Mouse (Mus musculus): ENCODE data around the gene Olfr484.

- no peak for TF ChIP-seq CTCF (IDR thresholded peaks at IDR 0.05; ENCODE audit: low read depth, low read length)
- no peak for TF ChIP-seq POLR2A (IDR thresholded peaks at IDR 0.05; ENCODE audit: insufficient read depth, low read length)
- TF ChIP-seq EP300 (IDR thresholded peaks at IDR 0.05; ENCODE audit: insufficient read depth, low read depth, low read length) = no peak
Observed at GRCm38 (mm10) chr7:108121416-108121815, 5.8 kb downstream of the Olfr484 start.
